Mouse (Mus musculus) left cerebral cortex, postnatal 4 days (tissue): ENCODE results near the gene Ankrd50. TPM values are rescaled to one million over a fixed set of nuclear protein-coding genes. Genes with fewer than 3 reads are reported as not detected.
A peak's percentile ranks its signal among the peaks of the same experiment; 100 is the strongest.

ENCODE experiments used
- DNase-seq: peaks from one replicate; pipeline ENCODE4 v3.0.0-alpha.2; 2022
- intact Hi-C: fragments of 180-260 bp; cut with DNase I; formaldehyde crosslinking; loops from one replicate; pipeline ENCODE4 v1.15.1; 2025
- total RNA-seq, 2 experiments: library from RNA; stranded (reverse); gene quantifications; 2 replicates each; pipeline ENCODE4 v1.2.3; 2021

Gene Ankrd50
- total RNA-seq, 2 experiments from 2014 or later = 77.0 to 84.6 TPM

DNA sequence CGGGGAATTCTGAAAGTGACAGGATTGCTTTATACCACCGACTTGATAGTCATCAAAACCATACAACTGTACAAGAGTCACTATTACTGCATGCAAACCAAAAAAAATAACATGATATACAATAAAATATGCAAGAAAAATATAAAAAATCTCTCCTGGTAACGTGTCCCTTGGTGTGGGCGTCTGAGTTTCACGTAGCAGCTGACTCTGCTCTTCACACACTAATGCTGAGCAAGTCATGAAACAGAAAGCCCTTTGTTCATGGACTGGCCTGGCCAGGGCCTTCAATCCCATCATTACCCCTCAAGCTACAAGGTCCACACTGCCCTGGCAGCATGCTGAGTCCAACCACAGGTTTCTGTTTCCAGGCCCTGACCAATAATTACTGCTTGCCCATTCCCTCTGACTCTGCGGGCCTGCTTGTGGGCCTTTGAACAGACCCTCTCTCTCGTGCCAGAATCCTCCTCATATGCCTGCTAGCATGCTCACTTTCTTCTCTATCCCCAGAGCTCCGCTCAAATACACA lies 17.7 kb downstream of the Ankrd50 start:
- no peak for DNase-seq
- intact Hi-C loops = no loop called here

DNA sequence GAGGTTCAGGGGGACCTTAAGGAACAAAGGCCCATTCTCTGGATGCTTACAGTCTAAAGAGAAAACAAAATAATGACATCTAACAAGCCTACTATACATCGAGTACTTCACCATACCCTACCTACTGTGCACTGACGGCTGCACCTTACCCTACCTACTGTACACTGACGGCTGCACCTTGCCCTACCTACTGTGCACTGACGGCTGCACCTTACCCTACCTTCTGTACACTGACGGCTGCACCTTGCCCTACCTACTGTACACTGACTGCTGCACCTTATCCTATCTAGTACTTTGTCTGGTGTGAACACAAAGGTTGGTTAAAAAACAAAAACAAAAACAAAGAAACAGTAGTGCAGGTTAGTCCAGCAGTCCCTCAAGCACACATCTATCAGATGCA lies 18.5 kb downstream of the Ankrd50 start:
- intact Hi-C loops = no loop called here
- no peak for DNase-seq

DNA sequence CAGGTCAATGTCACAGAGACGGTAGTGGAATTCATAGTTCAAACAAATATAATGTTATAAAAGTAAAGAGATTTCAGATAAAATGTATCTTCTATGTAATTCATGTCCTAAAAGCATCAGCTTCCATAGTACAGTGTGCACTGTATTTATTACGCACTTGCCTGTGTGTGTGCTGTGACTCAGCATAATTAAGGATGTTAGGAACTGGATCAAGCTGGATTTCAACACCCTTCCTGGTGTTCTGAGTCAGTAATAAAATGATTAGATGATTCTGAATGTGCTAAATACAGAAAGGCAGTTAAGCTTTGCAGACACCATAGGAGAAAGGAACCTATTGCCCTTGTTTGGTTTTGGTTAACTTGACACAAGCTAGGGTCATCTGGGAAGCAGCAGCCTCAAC lies 21.5 kb downstream of the Ankrd50 start:
- intact Hi-C loops = no loop called here
- no peak for DNase-seq

DNA sequence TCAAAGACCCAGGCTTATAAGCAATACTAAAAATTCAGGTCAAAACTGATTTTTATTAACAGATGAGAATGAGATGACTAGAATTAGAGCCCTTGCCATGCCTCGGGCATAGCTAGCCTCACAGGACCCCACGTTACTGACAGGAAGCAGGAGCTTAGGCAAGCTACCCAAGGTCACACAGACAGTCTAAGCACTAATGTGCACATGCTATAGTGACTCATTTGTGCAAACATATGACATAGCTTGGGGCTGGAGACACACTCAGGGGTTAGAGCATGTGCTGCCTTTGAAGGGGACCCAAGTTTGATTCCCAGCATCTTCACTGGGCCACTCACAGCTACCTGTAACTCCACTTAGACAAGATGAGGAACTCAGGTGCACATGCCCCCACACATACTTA lies 22.9 kb downstream of the Ankrd50 start:
- intact Hi-C loops = no loop called here
- DNase-seq = no peak

DNA sequence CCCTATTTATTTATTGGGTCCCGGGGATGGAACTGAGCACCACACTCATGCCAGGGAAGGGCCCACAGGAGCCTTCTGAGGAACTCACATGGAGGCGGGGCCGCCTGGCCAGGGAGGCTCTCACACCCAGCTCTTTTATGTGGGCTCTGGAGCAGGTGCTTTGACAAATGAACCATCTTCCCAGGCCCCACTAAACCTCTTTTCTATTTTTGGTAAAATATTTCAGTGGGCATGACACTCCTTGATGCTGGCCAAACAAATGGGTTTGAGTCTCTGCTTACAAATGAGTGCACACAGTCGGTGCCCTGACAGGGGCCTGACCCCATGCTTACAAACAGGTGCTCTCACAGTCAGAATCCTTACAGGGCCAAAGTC lies 24.4 kb downstream of the Ankrd50 start:
- DNase-seq = no peak
- intact Hi-C loops = no loop called here

DNA sequence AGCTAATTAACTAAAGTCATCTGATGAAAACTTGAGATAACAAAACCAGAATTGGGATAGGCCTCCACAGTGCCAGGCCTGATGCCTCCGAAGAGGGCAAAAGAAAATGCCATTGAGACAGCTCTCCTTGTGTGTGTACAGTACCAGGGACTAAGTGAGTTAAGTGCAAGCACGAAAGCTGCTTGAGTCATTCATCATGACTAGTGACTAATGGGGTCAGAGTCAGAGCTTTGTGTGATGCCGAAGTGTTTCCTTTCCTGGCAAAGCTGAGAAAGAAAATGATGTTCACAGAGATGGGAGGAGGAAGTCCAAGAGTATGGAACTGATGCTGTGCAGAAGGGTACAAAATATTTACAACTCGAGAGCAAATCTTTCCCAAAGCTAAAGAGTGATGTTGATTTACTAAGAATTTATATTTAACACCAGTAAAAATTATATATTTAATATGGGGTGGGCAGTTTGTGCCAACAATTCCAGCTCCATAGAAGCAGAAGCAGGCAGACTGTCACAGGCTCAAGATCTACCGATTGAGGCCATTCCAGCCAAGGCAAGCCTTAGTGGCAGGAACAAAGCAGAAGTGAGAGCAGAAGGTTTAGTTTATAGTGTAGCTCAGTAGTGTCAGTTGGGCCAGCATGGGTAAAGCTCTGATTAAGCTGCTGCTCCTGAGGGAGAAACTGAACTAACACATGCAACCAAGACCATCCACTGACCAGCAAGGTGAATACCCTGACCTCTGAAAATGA lies 25.0 kb downstream of the Ankrd50 start:
- intact Hi-C loops = no loop called here
- no peak for DNase-seq

DNA sequence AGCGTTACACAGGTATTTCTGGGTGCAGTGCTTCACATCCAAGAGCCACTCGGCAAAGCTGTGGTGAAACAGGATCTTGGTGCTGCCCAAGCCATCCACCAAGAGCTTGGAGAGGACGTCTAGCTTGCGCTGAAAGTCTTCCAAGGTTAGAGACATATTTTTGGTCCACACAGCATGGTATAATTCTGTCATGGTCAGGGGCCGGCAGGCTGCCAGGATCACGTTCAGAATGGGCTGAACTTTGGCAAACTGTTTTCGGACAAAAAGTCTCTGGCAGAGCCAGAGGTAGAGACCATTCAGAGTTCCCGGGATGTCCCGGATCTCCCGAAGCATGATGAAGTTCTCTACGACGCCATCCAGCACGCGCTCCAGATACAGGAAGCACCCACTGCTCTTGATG lies 27.6 kb downstream of the Ankrd50 start:
- DNase-seq = no peak
- intact Hi-C loops = no loop called here

DNA sequence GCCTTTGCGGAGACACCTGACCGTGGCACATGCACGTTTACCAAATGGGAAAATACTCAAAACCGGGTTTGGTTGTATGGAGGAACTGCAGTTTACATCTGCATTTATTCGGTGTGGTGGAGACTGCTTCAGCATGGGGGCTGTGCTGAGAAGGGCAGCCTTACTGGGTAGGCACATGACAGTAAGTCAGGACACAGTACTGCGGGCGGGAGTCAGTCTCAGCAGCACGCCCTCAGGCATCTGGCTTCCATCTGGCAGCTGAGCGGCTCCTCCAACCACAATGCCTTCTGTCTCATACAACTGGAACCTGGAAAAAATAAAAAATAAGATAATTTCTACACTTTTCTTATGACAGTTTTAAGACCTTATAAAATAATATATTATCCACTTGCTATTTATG lies 32.4 kb downstream of the Ankrd50 start:
- peak; percentile 37 for DNase-seq
- intact Hi-C loops = no loop called here

DNA sequence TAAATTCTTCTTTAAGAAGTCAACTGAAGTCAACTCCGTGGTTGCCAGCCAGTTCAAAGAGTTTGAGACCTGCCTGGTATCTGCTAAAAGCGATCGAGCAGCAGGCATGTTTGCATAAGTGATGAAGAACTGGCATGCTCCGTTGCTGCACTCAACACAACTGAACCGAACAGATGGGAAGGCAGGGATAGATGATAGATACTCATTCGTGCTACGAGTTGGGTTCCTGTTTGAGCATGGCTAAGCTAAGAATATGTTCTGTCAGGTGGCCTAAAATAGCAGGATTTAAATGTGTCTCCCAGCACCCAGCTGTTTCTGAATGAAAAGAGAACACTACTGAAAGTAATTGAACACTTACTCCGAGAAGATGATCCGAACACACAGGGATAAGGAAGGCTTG lies 38.1 kb downstream of the Ankrd50 start:
- DNase-seq = no peak
- intact Hi-C loops = no loop called here

DNA sequence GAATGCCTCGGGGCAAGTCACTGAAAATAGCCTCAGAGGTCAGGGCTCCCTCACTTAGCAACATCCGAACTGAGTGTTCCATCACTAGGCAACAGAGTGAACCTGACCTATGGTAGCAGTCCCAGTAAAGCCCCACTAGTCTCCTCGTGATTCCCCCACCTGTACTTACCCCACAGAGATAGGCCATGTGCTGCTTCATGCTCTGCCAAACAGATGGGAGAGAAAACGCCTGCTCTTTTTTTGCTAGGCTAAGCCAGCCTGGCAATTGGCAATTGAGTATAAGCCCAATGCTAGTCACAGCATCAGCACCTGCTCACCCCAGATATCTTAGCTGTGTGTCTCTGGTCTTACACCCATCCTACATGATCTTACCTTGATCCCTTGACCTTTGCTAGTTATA lies 40.8 kb downstream of the Ankrd50 start:
- DNase-seq = peak; percentile 39
- intact Hi-C loops = no loop called here

DNA sequence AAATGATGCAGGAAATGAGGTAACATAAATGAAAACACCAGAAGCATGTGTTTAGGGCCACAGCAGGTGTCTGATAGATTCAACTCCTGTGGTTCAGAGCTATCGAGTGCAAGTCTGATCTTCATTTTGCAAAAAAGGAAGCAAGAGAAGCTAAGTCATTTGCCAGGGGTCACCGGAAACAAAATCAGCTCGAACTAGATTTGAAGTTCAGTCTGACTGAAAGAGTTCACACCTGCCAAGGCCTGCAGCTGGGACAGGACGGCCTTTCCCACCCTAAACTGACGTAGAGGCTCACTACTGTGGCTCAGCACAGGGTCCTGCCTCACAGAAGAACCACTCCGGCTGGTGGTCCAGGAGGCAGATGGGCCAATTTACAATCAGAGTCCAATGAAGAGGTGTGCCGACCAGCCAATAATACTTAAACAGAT lies 44.1 kb downstream of the Ankrd50 start:
- intact Hi-C loops = no loop called here
- DNase-seq = peak; percentile 35

DNA sequence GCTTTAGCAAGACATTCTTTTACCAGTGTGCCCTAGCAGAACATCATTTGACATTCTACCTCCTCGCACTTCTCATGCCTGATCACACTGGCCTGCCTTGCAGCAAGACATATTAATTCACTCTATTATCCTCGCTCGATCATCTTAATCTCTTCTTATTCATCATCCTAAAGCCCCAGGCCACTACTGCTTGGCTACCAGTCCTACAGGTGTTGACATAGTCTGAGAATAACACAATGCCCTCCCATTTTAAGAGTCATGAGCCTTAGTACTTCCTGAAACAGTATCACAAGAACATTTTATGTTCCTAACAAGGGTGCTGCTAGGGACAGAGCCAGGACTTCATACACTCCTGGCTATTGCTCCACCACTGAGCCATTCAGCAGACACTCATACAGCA lies 48.0 kb downstream of the Ankrd50 start:
- intact Hi-C loops = no loop called here
- no peak for DNase-seq

DNA sequence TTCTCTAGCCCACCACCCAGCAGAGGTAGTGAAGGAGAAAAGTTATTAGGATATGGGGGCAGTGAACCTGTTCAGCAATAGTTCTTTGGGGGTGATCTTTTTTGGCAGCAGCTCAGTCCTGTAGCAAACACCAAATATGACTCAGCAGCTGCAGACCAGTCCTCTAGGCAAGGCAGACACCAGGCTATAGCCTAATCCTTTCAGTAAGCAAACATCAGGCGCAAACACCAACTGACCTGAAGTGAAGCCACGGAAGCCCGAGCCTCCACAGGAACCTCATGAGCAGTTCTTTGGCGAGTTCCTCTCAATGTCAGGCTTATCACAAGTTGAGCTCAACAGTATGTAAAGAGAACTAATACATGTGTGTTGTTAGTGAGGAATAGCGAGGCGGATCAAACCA lies 48.8 kb downstream of the Ankrd50 start:
- intact Hi-C loops = no loop called here
- DNase-seq = no peak

DNA sequence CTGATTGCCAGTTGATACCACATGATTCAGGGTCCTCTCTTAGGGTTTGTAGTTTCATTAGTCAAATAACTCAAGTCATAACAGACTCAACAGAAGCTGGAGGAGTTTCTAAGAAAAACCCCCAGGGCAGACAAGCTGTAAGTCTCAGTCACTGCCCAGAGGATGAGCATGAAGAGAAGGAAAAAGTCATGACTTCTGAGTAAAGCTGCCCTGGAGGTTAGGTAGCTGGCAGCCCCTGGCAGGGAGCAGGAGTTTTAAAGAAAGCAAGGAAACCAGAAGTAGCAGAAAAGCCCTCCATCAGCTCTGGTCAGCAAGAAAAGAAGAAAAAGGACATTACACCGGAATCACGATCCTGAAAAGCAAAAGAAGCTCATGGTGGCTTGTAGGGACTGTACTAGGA lies 50.2 kb downstream of the Ankrd50 start:
- intact Hi-C loops = no loop called here

DNA sequence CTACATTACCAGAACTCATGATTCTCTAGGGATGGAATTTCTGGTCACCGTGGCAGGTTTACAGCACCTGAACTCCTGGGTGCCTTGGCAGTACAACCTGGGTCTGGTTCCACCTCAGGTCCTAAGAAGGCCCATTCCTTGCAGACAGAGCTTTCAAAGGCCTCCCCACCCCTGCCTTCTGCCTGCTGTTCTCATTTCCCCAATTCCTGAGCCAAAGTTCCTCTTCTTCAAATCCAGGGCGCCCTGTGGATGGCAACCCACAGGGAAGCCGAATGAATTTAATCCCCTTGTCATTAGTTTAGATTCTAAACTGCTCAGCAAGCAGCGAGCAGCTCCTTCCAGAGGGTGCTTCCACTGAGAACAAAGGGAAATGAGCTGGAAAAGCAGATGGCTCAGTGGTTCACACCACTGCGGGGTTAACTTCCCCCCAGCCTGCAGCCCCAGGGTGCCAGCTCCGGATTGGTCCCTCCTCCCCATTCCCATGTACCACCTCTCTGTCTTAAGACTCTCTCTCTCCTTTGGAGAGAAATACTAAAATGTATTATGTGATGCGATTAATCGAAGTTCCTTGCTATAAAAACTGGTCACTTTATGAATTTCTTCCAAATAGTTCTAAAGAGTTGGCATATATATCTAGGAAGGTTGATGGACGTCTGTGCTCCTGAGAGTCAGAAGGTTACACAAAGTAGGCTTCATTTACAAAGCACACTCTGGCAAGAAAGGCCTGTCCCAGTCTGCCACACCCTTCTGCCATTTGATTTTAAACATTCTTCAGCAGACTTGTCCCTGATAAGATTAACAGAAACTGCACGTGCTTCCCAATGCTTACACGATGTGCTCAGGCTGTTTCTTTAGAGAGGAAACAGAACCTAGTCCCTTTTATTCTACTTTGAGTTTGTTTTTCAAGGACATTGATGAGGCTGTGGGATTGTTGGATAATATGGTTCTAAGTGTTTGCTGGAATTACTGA lies 50.9 kb downstream of the Ankrd50 start:
- intact Hi-C loops = no loop called here
- peak; percentile 36 for DNase-seq

More for the DNA sequence above, 50.2 kb downstream of the Ankrd50 start:
- DNase-seq = no peak

DNA sequence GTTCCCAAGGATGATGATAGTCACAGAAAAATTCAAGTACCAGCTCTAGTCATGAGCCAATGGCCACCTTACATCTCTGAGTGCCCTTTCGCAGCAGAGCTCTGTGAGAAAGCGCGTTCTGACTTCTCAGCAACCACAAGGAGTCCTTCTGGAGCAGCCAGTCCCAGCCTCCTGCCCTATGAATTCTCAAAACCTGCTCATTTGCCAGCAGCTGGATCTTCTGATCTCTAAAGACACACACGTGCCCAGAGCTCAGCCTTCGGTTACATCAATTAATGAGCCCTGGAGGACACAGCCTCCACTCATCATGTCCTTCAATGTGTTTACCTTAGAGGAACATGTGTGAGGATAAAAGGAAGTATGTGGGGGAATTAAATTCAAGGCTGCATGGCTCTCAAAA lies 53.2 kb downstream of the Ankrd50 start:
- no peak for DNase-seq

DNA sequence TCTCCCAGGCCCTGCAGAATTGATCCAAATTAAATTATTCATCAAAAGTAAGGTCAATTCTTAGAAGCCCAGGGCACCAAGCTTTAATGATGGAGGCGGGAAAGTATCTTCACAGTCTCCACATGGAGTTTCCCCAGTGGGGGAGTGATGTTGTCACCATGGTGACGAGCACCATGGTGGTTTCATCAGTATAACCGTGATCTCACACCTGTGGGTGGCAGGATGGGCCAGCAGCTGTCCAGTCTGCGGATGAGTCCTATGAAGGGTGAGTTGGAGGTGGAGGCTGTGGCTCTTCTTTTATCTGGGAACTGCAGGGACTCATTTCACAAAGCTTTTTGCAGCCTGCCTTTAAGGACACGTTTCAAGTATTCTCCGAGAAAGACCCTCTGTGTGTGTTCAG lies 53.6 kb downstream of the Ankrd50 start:
- DNase-seq = no peak
- intact Hi-C loops = no loop called here

More for the DNA sequence above, 53.2 kb downstream of the Ankrd50 start:
- intact Hi-C loops = no loop called here

DNA sequence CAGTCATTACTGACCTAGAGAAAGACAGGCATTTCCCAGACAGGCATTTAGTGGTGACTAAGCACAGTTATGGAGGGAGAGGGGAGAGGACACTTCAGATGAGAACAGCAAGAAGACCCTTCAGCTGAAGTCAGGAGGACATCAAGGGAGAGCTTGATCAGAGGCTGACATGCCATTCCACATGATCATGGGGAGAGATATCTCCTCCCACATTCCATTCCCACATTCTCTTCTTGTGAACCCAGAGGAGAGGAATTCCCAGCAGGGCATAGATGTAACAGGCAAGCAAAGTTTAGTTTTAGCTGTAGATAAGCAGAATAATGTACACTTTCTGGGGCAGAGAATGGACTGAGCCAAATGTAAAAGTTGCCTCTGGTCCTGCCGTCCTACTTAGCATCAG lies 57.4 kb downstream of the Ankrd50 start:
- no peak for DNase-seq
- intact Hi-C loops = no loop called here

DNA sequence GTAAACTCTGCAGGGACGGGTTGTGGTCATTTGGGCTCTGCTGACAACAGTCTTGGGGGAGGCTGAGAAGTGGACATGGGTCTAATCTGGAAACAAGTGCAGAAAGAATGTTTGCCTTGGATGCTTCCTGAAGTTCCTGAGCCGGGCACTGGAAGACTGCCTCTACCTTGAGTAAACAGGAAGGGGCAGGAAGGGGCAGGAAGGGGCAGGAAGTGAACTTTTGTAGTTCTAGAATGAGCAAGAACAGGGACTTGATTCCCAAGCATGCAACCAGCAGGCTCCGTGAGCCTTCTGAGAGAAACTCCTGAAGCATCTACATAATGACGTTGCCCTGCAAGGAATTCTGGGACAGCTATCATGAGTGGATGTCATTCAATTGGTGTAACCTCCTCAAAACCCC lies 60.7 kb downstream of the Ankrd50 start:
- intact Hi-C loops = no loop called here
- no peak for DNase-seq

DNA sequence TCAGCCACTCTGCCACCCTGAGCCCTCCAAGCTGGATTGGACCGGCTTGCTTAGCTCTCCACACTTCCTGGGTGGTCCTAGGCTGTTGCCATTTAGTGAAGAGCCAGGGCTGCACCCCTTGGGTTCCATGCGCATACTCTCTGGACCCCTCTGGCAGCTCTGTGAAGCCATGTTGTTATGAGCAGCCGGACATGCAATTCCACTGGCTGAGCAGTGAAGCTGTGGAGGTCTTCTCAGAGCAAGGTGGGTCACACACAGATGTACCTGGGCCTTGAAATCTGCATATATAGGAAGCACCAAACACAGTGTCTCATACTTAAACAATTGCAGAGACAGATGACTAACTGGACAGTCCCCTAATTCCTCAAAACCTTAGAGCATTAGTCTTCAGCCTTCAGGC lies 64.7 kb downstream of the Ankrd50 start:
- intact Hi-C loops = no loop called here

DNA sequence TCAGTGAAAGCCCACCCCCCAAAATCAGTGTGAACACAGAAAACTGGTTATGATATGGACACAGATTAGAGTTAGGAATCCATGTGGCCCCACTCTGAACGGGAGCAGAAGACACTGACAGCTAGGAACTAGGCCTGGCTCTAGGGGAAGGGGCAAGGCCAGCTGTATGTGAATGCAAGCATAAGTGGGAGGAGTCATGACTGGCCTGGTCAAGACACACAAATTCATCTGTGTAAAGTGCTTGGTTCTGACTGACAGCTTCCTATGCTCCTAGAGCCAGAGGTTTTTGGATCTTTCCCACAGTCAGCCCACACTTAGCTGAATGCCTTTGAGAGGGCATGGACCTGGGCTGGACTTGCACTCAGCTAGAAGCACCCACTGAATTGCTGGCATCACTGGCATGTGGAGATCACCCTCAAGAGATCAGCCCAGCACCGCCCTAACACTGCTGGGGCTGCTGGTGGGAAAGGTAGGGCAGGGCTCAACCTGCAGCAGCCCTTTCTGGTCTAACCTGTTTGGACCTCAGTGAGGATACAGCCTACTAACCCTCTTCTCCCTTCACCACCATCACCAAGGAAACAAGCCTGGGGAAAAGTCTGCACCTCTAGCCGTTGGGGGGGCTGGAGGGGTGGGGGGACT lies 69.2 kb downstream of the Ankrd50 start:
- DNase-seq = no peak
- intact Hi-C loops = no loop called here

More for the DNA sequence above, 64.7 kb downstream of the Ankrd50 start:
- DNase-seq = no peak
